Mouse (Mus musculus) fat pad, adult 2 months (tissue): ENCODE measurements at regions not wholly inside any gene's neighbourhood (a gene's known extent, or its start where the extent isn't known, plus 50 kb on each side); places are given as distances from the start of the nearest gene placed in this dataset.

Experiments
- DNase-seq: peaks from one replicate; pipeline ENCODE4 v3.0.0-alpha.2; 2011; ENCODE audit warnings: low read depth, low spot score; ENCODE audit errors: extremely low read depth

GRCm38 (mm10) chr15:74461935-74462334 lies 174.2 kb downstream of the Mroh4 start:
- DNase-seq: no peak

- no peak for DNase-seq
These were observed 176.7 kb downstream of the Mroh4 start for GRCm38 (mm10) chr15:74459345-74459975.

- no peak for DNase-seq
These were observed 177.2 kb downstream of the Mroh4 start for GRCm38 (mm10) chr15:74458940-74459339.

- no peak for DNase-seq
These were observed 178.2 kb downstream of the Mroh4 start for GRCm38 (mm10) chr15:74457965-74458364.

- DNase-seq: no peak
These were observed 179.5 kb downstream of the Mroh4 start for GRCm38 (mm10) chr15:74456675-74457040.

DNA sequence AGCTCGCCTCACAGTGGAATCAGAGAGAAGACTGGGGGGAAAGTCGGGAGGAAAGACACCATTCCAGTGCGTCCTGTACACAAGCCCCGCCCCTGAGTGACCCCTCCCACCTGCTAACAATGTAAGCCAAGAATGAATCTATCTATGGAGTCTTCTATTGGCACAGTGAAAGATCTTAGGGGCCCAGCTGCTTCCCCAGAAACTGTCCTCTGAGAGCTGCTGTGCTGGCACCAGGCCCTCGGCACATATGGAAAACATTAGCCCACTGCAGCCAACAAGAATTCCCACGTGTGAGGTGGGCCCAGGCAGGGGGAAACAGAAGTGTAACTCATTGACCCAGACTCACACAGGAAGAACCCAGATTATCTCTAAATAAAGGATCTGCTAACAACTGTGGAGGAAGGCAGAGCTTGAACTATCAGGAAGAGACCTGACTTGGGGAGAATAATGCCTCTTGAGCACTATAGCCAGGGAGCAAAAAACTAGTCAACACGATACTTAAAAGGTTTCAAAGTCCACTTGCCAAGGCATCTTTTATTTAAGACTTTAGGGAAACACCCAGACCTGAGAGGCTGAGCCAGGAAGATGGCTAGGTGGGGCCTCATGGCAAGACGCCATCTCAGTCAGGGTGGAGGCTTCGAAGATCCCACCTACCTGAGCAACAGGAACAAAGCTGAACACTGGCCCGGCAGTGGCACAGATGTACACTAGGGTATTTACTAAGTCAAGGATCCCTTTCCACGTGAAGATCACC lies 180.1 kb downstream of the Mroh4 start:
- no peak for DNase-seq

- no peak for DNase-seq
These were observed 181.6 kb downstream of the Mroh4 start for GRCm38 (mm10) chr15:74454543-74454942.

GRCm38 (mm10) chr15:74453810-74454209 lies 182.3 kb downstream of the Mroh4 start:
- DNase-seq: no peak

DNA sequence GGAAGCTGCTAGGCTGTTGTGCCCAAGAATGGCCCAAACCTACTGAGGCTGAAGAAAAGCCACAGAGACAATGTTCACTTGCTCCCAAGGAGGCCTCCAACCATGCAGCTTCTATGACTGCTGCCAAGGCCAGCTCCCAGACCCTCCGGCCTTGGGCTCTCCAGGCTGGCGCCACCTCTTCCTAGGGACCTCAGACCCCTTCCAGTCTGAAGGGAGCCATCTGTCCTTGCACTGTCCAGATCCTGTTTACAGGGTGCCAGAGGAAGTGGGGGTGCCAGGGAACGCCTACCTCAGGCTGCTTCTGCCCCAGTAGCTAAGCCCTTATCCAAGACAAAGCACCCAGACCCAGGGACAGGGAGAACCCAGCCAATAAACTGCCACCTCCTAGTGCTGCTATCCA lies 183.7 kb downstream of the Mroh4 start:
- no peak for DNase-seq

DNA sequence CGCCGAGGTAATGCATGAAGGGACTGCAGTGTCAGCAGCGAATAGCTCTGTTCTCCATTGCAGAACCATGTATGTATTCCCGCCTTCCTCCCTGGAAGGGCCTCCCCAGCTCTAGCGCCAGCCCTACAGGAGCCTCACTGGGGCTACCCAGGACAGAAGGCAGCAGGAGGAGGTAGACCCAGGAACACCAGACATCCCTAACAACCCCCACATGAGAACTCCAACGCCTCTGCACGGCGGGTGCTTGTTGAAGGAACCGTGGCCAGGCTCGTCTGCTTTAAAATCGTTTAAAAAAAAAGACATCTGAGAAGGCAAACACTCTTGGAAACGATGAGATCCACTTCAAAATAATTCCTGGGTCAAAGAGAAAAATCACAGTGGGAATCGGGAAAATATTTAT lies 194.3 kb downstream of the Mroh4 start:
- DNase-seq: no peak

GRCm38 (mm10) chr15:74426989-74427388 lies 209.2 kb downstream of the Mroh4 start:
- no peak for DNase-seq

GRCm38 (mm10) chr15:74423001-74423400 lies 213.2 kb downstream of the Mroh4 start:
- no peak for DNase-seq

DNA sequence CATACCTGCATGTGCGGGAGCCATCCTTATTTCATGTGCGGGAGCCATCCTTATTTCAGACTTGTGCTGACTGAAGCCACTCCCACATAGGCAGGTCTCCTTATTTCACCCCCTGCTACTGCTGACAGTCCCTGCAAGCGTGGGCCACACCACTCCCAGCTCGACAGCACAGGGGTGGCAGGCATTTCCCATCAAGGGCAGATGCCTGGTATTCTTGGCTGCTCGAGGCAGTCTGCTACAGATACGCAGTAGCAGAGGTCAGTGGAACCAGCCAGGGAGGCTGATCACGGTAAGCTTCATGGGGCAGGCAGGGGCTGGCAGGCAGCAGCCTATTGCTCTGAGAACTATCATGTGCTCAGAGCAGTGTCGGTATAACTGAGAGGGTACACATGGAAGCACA lies 215.6 kb downstream of the Mroh4 start:
- DNase-seq: no peak

GRCm38 (mm10) chr15:74418635-74419034 lies 217.5 kb downstream of the Mroh4 start:
- no peak for DNase-seq

DNA sequence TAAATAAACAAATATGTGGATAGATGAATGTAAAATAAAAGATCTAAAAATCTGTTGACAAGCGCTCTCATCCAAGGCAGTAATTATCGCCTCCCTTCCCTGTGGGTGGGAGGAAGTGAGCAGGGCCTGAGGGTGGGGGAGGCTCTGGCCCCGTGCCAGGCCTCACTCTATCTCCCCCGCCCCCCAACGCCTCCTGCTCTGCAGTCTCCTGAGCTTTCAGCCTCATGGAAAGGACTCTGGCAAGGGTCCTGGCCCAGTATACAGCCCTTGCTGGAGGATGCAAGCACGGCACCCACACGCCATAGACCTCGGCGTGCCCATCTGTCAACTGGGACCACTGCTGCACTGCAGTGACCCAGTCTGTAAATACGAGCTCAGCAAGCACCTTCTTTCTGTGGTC lies 222.9 kb downstream of the Mroh4 start:
- no peak for DNase-seq

DNA sequence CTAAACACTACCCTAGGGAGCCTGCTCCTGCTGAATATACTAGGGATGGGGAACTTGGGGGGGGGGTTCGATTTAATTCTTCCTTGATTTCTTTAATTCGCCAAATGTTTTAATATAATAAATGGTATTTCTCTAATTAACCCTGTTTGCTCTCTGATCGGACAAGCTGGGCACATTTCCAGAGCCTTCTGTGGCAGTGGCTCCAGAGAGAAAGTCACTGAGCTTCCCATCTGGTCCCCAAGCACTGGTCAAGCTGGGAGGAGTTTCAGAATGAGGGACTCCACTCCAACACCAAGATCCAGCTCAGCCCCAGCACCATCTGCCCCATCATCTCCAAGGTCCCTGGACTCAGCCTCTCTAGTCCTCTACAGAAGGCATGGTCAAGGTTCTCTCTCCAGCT lies 223.9 kb downstream of the Mroh4 start:
- no peak for DNase-seq

DNA sequence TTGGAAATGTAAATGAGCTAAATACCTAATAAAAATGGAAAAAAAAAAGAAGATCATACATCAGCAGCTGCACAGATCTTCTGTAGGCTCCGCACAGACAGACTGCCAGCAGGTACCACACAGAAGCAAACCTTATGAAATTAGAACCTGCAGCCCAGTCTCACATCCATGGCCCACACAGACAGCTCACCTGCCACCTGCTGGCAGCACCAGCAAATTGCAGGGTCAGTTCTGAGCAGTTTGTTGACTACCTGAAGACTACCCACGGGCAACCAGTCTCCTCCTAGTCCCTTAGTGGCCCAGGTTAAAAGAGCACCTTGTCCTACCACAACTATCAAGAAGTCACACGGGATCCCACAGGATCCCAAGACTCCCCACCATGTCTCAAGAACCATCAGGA lies 225.1 kb downstream of the Mroh4 start:
- no peak for DNase-seq

DNA sequence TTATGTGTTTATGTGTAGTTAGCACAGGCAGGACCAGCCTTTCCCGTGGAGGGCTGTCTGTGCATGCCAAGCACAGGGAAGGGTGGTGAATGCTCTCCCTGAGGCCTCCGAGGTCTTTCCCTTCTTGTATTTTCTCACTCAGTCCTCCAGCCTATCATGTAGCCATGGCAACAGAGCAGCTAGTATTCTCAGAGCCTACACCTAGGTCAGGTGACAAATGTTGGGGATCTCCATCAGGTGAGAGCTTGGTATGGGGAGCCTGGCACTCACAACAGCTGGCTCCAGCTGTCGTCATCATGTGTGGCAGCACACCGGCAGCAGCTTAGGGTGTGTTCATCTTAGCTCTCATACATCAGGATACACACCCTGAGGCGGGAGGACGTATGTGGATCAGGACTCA lies 231.3 kb downstream of the Mroh4 start:
- DNase-seq: no peak

GRCm38 (mm10) chr15:74401275-74401674 lies 234.9 kb downstream of the Mroh4 start:
- DNase-seq: no peak

- no peak for DNase-seq
These were observed 240.1 kb downstream of the Mroh4 start for GRCm38 (mm10) chr15:74396029-74396428.

GRCm38 (mm10) chr15:74387533-74387932 lies 248.6 kb downstream of the Mroh4 start:
- no peak for DNase-seq

DNA sequence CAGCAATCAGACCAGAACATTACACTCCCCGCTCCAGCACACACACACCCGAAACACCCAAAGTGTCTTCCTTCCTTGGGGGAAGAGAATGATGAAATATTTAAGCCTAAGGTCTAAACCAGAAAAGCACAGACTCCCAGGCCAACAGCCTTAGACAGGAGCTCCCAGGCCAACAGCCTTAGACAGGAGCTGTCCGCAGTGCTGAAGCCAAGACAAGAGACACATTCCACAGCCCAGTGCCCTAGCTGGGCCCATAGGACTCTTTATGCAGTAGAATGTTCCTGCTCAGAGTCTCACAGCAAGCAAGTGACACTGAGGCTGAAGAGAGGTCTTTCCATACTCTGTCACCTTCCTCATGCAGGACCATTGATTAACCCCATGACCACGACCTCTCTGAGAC lies 253.6 kb downstream of the Mroh4 start:
- no peak for DNase-seq

DNA sequence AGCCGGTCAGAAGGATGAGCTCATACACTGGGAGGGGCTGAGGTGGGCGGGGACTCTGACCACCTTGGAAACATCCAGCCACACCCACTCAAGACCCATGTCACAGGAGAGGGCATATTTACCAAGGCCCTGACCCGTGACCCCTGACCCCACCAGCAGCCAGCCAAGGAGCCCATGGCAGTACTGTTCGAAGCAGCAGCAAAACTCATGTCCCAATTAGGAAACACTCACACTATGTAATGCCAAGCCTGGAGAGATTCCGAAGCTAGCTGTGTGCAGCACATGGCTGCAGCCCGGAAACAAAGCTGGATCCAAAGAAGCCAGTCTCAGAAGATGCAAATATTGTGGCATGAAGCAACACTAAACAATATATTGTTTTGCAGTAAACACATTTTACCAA lies 256.8 kb downstream of the Mroh4 start:
- no peak for DNase-seq
